Mouse (Mus musculus) spleen, adult 18-20 months (tissue): ENCODE data around the gene Ttll7.

Source experiments
- DNase-seq, 2 experiments: peaks; one replicate each; pipeline ENCODE4 v3.0.0; 2022; ENCODE audit warnings: mixed read lengths in 2 of 2

Gene Ttll7

GRCm38 (mm10) chr3:147000963-147001362 is 148.8 kb downstream of the Ttll7 start:
- DNase-seq: no peak

DNA sequence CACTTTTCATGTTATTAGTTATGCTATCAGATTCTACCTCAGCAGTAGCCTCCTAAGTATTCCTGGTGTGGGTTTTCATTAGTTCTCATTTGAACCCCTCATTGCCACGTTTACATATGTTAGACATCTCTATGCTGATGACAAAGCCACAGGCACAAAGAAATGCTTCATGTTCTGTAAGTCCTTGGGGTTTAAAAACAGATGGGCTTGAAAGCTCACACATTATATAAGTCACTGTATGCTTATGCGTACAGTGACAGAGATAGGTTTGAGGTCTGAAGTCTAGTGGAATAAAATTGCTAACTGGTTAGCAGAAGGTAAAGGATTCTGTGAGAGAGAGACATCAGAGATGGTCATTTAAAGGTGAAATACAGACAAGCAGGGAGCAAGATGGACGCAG is 149.4 kb downstream of the Ttll7 start:
- no peak for DNase-seq

DNA sequence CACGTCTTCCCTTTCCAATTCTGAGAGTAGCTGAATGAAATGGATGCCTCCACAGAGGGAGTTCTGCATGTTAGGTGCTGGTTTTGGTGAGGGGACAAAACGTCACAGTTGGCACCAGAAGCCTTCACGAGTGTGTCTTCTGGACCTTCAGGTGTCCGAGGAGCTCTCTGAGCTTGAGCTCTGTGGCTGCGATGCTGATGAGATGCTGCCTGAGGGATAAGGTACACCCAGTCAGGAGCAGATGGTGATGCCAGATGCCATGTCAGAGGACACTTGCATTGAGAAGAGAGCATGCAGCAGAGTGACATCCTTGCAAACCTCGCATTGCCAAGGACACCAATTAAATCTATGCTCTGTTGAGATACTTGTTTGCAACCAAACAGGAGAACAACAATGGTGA is 164.3 kb downstream of the Ttll7 start:
- no peak for DNase-seq

- no peak for DNase-seq
Measured at GRCm38 (mm10) chr3:147019506-147019905, 167.3 kb downstream of the Ttll7 start.

DNA sequence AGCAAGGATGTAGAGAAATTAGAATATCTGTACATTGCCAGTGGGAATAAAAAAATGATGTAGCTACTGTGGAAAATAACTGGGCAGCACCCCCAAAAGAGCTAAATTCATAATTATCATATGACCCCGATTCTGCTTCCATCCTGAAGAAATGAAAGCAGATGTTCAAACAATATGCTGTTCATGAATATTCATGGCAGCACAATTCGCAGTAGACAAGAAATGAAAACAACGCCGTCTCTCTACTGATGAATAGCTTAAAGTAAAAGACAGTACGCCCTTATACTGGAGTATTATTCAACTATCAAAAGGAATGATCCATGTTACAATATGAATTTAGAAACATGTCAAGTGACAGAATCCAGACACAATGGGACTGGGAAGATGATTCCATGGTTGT is 174.1 kb downstream of the Ttll7 start:
- no peak for DNase-seq

DNA sequence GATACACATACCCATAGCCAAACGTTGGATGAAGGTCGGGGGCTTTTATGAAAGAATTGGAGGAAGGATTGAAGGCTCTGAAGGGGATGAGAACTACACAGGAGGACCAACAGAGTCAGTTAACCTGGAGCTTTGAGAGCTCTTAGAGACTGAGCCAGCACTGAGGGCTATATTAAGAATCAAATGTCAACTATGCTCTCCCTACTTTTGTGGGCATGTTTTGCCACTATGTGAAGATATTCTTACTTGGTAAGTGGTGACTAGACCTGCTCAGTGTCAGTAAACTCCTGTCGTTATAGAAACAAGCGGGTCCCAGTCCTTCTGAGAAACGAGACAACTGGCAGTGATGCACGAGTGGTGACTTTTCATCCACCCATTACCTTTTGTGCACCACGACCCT is 176.2 kb downstream of the Ttll7 start:
- DNase-seq: no peak

DNA sequence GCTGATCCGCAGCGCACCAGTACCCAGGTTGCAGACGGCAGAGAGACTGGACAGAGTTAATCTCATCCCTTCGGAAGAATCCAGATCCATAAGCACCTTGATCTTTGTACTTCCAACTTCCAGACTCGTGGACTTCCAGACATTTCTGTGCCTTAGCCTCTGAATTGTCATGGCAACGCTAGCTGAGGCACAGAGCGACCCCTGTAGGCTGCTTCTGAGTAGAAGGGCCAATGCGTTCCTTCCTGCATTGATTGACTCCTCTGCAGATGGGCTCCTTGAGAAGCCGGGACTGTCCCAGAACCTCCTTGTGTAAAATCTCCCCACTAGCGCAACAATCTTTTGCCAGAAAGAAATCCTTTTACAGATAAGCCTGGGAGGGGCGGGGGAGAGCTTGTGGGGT is 177.6 kb downstream of the Ttll7 start:
- no peak for DNase-seq

- DNase-seq: no peak
Measured at GRCm38 (mm10) chr3:147030266-147030880, 178.2 kb downstream of the Ttll7 start.
